Mouse (Mus musculus): ENCODE results near the gene Atad1. TPM values are rescaled to one million over a fixed set of nuclear protein-coding genes. Genes with fewer than 3 reads are reported as not detected.

Gene Atad1
- polyA plus RNA-seq, 1 experiment from 2014 or later, result 79.7 TPM

DNA sequence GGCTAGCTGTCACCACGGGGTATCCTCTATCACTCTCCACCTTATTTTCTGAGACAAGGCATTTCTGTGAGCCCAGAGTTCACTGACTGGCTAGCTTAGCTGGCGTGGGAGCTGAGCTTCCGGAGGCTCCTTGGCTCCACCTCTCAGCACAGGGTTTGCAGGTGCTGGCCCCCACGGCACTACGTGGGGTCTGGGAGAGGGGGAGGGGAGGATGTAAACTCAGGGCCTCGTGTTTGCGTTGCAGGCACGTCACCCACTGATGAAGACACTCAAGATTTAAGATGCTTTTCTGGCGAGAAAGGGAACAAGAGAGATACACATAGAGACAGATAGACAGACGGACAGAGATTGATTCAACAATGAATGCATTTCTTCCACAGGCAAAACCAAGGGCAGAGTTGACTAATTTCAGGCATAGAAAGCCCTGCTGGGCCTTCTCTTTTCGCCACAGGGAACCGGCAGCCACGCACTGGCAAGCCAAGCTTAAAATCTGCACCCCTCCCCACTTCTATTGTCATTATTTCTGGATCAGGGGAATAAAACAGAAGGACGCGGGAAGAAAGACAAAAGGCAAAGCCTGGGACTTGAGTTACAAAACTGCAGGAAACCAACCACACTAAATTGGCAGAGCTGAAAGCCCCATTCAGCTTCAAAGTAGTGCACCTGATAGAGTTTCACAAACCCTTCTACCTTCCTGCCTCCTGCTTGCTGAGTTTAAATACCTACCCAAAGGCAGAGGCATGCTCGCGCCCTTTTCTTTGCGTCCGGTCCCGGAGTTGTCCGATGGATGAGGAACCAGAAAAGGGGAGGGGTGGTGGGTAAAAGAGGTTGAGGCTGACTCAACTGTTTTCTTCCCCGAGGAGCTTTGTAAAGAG lies 12.9 kb downstream of the Atad1 start:
- H3K4me3 ChIP-seq (ENCODE audit: low read depth, low read length), result no peak overlapping the region
- no peaks in the 10 kb centered on the region for H3K9me3 ChIP-seq (ENCODE audit: control insufficient read depth, low read length)
- no peaks in the 10 kb centered on the region for H3K36me3 ChIP-seq (ENCODE audit: control insufficient read depth, insufficient read depth, low read length)
- DNase-seq (ENCODE audit: low spot score) (no peak), ATAC-seq (replicated peaks; ENCODE audit: low FRiP score, low TSS enrichment, low read depth) (no peak)
- peak overlapping the region; percentile 31 for H3K4me2 ChIP-seq (ENCODE audit: low read length)
- H3K9ac ChIP-seq (ENCODE audit: low read length), result no peak overlapping the region
- peaks cover 22% of the 10 kb centered on the region for H3K27me3 ChIP-seq (replicated peaks; ENCODE audit: control insufficient read depth, insufficient read depth, low read length)
- no peak overlapping the region for H3K27ac ChIP-seq (ENCODE audit: low read depth)
- 12% methylated on average over 22 of the region's 22 CpGs for WGBS
- 0 out of 2 replicates have a peak, but pooled peaks cover 4% of the 10 kb centered on the region for H3K4me1 ChIP-seq (replicated peaks; ENCODE audit: control insufficient read depth, insufficient read depth, low read length)

DNA sequence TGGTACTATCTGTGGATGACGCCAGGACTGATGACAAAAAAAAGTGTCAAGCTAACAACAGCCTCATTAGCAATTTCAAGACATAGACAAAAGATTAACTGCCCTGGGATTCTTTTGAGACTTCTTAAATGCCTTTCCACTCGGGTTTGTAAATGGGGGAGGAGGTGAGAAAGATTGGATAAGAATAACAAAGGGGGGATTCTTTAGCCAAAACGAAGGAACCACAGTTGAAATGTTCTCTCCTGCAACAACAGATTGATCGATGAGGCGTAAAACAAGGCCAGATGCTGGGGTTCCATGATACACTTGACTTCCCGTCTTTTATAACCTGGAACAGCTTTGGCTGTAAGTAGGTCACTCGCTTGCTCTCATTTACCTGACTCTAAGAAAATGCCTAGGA lies 15.8 kb downstream of the Atad1 start:
- 45% methylated on average over 7 of the region's 7 CpGs for WGBS
- Histone ChIP-seq H3K36me3 (ENCODE audit: control insufficient read depth, insufficient read depth, low read length) (no peaks in the 10 kb centered on the region), H3K4me1 (replicated peaks; ENCODE audit: control insufficient read depth, insufficient read depth, low read length) (0 out of 2 replicates have a peak, but pooled peaks cover 4% of the 10 kb centered on the region), H3K9ac (ENCODE audit: low read length) (no peak overlapping the region), H3K4me2 (ENCODE audit: low read length) (no peak overlapping the region), H3K4me3 (ENCODE audit: low read depth, low read length) (no peak overlapping the region), H3K27me3 (replicated peaks; ENCODE audit: control insufficient read depth, insufficient read depth, low read length) (peaks cover 18% of the 10 kb centered on the region), H3K27ac (ENCODE audit: low read depth) (no peak overlapping the region), H3K9me3 (ENCODE audit: control insufficient read depth, low read length) (peaks cover 4% of the 10 kb centered on the region; the same call in 1 of the 2 replicates)
- DNase-seq (ENCODE audit: low spot score) (no peak), ATAC-seq (replicated peaks; ENCODE audit: low FRiP score, low TSS enrichment, low read depth) (no peak)

DNA sequence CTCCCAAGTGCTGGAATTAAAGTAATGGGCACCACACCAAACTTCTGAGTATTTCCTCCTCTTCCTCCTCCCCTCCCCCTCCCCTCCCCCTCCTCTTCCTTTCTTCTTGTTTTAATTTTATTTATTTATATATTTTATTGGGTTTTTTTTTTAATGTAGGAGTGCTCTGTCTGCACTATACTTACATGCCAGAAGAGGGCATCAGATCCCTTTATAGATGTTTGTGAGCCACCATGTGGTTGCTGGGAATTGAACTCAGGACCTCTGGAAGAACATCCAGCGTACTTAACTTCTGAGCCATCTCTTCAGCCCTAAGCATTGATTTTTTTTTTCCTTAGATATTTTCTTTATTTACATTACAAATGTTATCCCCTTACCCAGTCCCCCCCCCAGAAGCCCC lies 19.3 kb downstream of the Atad1 start:
- H3K36me3 ChIP-seq (ENCODE audit: control insufficient read depth, insufficient read depth, low read length), result no peaks in the 10 kb centered on the region
- no peak for DNase-seq (ENCODE audit: low spot score)
- H3K27me3 ChIP-seq (replicated peaks; ENCODE audit: control insufficient read depth, insufficient read depth, low read length), result no peaks in the 10 kb centered on the region
- H3K4me2 ChIP-seq (ENCODE audit: low read length), result no peak overlapping the region
- peaks cover 4% of the 10 kb centered on the region; the same call in 1 of the 2 replicates for H3K9me3 ChIP-seq (ENCODE audit: control insufficient read depth, low read length)
- H3K4me1 ChIP-seq (replicated peaks; ENCODE audit: control insufficient read depth, insufficient read depth, low read length), result no peaks in the 10 kb centered on the region
- 96% methylated on average over 1 of the region's 1 CpGs for WGBS
- H3K4me3 ChIP-seq (ENCODE audit: low read depth, low read length), result no peak overlapping the region
- no peak overlapping the region for H3K9ac ChIP-seq (ENCODE audit: low read length)
- no peak overlapping the region for H3K27ac ChIP-seq (ENCODE audit: low read depth)
- no peak for ATAC-seq (replicated peaks; ENCODE audit: low FRiP score, low TSS enrichment, low read depth)

DNA sequence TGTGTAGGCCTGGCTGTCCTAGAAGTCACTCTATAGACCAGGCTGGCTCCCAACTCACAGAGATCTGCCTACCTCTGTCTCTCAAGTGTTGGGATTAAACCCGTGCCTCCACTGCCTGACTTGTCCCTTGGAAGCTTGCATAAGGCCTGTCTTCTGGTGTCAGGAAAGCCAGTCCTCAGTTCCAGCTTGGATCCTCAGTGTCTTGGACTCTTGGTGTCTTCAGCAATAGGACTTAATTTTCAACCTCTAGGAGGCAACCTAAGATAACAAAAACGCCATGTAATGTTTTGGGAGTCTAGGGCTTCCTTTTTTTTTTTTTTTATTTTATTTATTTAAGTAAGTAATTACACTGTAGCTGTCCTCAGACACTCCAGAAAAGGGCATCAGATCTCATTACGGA lies 22.0 kb downstream of the Atad1 start:
- H3K4me3 ChIP-seq (ENCODE audit: low read depth, low read length), result no peak overlapping the region
- 56% methylated on average over 3 of the region's 3 CpGs for WGBS
- ATAC-seq (replicated peaks; ENCODE audit: low FRiP score, low TSS enrichment, low read depth) (no peak), DNase-seq (ENCODE audit: low spot score) (no peak)
- no peak overlapping the region for H3K27ac ChIP-seq (ENCODE audit: low read depth)
- H3K9ac ChIP-seq (ENCODE audit: low read length), result no peak overlapping the region
- H3K9me3 ChIP-seq (ENCODE audit: control insufficient read depth, low read length), result peaks cover 4% of the 10 kb centered on the region; the same call in 1 of the 2 replicates
- no peak overlapping the region for H3K4me2 ChIP-seq (ENCODE audit: low read length)
- H3K27me3 ChIP-seq (replicated peaks; ENCODE audit: control insufficient read depth, insufficient read depth, low read length), result no peaks in the 10 kb centered on the region
- H3K4me1 ChIP-seq (replicated peaks; ENCODE audit: control insufficient read depth, insufficient read depth, low read length), result no peaks in the 10 kb centered on the region
- H3K36me3 ChIP-seq (ENCODE audit: control insufficient read depth, insufficient read depth, low read length), result no peaks in the 10 kb centered on the region

DNA sequence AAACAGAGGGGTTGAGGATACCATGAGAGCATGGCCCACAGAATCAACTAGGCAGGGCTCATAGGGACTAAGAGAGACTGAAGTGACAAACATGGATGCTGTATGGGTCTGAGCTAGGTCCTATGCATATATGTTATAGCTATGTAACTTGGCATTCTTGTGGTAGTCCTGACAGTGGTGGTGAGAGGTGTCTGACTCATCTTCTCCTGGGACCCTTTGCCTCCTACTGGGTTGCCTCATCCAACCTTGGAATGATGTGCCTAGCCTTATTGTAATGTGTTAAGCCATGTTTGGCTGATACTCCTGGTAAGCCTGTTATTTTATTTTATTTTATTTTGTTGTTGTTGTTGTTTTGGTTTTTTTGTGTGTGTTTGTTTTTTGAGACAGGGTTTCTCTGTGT lies 23.9 kb downstream of the Atad1 start:
- no peak for ATAC-seq (replicated peaks; ENCODE audit: low FRiP score, low TSS enrichment, low read depth)
- Histone ChIP-seq H3K27ac (ENCODE audit: low read depth) (no peak overlapping the region), H3K9me3 (ENCODE audit: control insufficient read depth, low read length) (peaks cover 4% of the 10 kb centered on the region; the same call in 1 of the 2 replicates), H3K36me3 (ENCODE audit: control insufficient read depth, insufficient read depth, low read length) (no peaks in the 10 kb centered on the region), H3K27me3 (replicated peaks; ENCODE audit: control insufficient read depth, insufficient read depth, low read length) (no peaks in the 10 kb centered on the region), H3K4me1 (replicated peaks; ENCODE audit: control insufficient read depth, insufficient read depth, low read length) (peaks cover 6% of the 10 kb centered on the region; the same call in 1 of the 2 replicates), H3K9ac (ENCODE audit: low read length) (no peak overlapping the region), H3K4me2 (ENCODE audit: low read length) (no peak overlapping the region), H3K4me3 (ENCODE audit: low read depth, low read length) (no peak overlapping the region)
- DNase-seq (ENCODE audit: low spot score), result no peak

DNA sequence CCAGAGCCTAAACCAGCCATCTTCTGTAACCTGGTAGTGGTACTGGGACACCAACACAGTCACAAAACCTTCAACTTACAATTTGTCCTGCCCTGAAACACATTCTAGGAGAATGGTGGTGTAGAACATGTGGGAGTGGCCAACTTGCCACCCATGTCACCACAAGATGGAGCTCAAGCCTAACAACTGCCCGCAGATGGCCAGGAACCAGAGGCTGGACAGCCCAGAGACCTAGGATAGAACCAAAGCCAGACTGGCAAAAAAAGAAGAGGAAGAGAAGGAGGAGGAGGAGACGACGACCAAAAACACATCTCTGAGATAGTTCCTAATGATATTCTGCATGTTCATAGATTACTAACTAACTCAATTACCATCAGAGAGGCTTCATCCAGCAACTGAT lies 24.4 kb downstream of the Atad1 start:
- Histone ChIP-seq H3K9me3 (ENCODE audit: control insufficient read depth, low read length) (peaks cover 4% of the 10 kb centered on the region; the same call in 1 of the 2 replicates), H3K4me3 (ENCODE audit: low read depth, low read length) (no peak overlapping the region), H3K36me3 (ENCODE audit: control insufficient read depth, insufficient read depth, low read length) (no peaks in the 10 kb centered on the region), H3K27me3 (replicated peaks; ENCODE audit: control insufficient read depth, insufficient read depth, low read length) (no peaks in the 10 kb centered on the region), H3K4me1 (replicated peaks; ENCODE audit: control insufficient read depth, insufficient read depth, low read length) (peaks cover 6% of the 10 kb centered on the region; the same call in 1 of the 2 replicates), H3K9ac (ENCODE audit: low read length) (no peak overlapping the region), H3K27ac (ENCODE audit: low read depth) (no peak overlapping the region), H3K4me2 (ENCODE audit: low read length) (no peak overlapping the region)
- ATAC-seq (replicated peaks; ENCODE audit: low FRiP score, low TSS enrichment, low read depth) (no peak), DNase-seq (ENCODE audit: low spot score) (peak; percentile 75)
- WGBS, result 4% methylated on average over 3 of the region's 3 CpGs

DNA sequence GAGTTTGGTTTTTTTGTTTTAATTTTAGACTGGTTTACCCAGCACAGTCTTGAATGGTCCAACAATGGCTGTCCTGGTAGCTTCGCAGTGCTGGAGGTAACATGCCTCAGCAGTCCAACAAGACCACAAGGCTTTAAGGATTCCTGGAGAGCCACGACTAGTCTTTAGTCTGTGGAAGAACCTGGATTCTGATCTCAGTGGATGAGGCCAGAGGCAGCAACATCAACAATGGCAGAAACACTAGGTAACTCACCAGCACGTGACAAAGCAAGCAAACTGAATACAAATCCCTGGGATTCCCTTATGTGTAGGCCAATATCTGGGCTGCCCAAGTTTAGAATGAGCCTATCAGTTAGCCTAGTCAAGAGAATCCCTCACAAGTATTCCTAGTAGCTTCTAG lies 26.1 kb downstream of the Atad1 start:
- Histone ChIP-seq H3K27me3 (replicated peaks; ENCODE audit: control insufficient read depth, insufficient read depth, low read length) (no peaks in the 10 kb centered on the region), H3K4me1 (replicated peaks; ENCODE audit: control insufficient read depth, insufficient read depth, low read length) (peaks cover 6% of the 10 kb centered on the region; the same call in 1 of the 2 replicates), H3K4me2 (ENCODE audit: low read length) (no peak overlapping the region), H3K36me3 (ENCODE audit: control insufficient read depth, insufficient read depth, low read length) (no peaks in the 10 kb centered on the region), H3K4me3 (ENCODE audit: low read depth, low read length) (no peak overlapping the region), H3K27ac (ENCODE audit: low read depth) (no peak overlapping the region), H3K9me3 (ENCODE audit: control insufficient read depth, low read length) (no peaks in the 10 kb centered on the region), H3K9ac (ENCODE audit: low read length) (no peak overlapping the region)
- DNase-seq (ENCODE audit: low spot score) (no peak), ATAC-seq (replicated peaks; ENCODE audit: low FRiP score, low TSS enrichment, low read depth) (no peak)
- 85% methylated on average over 3 of the region's 3 CpGs for WGBS

DNA sequence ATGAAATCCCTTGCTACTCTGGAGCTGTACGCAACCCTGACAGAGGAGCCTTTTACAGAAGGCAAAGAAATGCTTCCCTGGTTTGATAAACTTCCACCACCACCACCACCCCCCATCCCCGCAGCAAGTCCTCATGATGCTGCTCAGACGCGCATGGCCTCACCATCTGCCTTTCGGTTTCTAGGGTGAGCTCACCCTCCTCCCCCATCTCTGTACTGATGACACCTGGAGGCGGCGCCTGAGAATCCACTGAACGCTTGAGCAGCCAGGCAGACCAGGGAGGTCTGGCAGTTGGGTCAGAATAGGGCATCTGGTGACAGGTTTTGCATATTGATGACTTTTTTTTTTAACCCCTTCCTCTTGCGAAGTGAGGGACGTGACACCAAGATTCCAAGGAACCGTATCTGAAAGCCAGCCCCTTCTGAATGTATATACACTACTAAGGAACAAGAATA lies 27.0 kb downstream of the Atad1 start:
- Histone ChIP-seq H3K4me2 (ENCODE audit: low read length) (peak overlapping the region; percentile 57), H3K4me1 (replicated peaks; ENCODE audit: control insufficient read depth, insufficient read depth, low read length) (peaks cover 6% of the 10 kb centered on the region; the same call in 1 of the 2 replicates), H3K27ac (ENCODE audit: low read depth) (peak overlapping the region; percentile 75), H3K9ac (ENCODE audit: low read length) (peak overlapping the region; percentile 89), H3K9me3 (ENCODE audit: control insufficient read depth, low read length) (no peaks in the 10 kb centered on the region), H3K4me3 (ENCODE audit: low read depth, low read length) (peak overlapping the region; percentile 83), H3K36me3 (ENCODE audit: control insufficient read depth, insufficient read depth, low read length) (no peaks in the 10 kb centered on the region), H3K27me3 (replicated peaks; ENCODE audit: control insufficient read depth, insufficient read depth, low read length) (no peaks in the 10 kb centered on the region)
- ATAC-seq (replicated peaks; ENCODE audit: low FRiP score, low TSS enrichment, low read depth) (peak; percentile 89), DNase-seq (ENCODE audit: low spot score) (no peak)
- 1% methylated on average over 11 of the region's 11 CpGs for WGBS
